Mouse (Mus musculus): ENCODE measurements around the gene Smarcc2.

DNA sequence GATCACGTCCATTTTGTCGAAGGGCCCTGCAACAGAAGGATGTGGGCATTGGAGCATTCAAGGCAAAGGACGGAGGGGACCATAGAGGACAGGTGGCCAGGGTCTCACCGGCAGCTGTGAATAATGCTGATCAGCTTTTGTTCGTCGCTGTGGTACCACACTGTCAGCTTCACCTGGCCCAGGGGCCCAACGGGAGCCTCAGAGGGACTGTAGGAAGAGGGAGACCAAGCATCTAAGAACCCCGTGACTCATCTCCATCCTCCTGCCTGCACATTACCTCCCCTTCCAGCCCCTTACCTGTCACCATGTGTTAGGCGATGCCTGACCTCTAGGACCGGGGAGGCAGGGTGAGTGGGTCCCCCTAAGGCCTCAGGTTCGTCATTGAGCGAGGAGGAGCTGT lies 52.7 kb downstream of the Smarcc2 start:
- no peak for TF ChIP-seq GATA1 (IDR thresholded peaks at IDR 0.05; ENCODE audit: borderline replicate concordance, low read length)
- no peak for TF ChIP-seq FLI1 (IDR thresholded peaks at IDR 0.05; ENCODE audit: low read length)
